Mouse (Mus musculus): ENCODE data around the gene Ppm1l. TPM values are rescaled to one million over a fixed set of nuclear protein-coding genes. Genes with fewer than 3 reads are reported as not detected.
A peak's percentile ranks its signal among the peaks of the same experiment; 100 is the strongest.
"Not testable (repeated sequence)": the region's sequence is repeated elsewhere in the genome, so short reads cannot be mapped to it uniquely, and the experiment has no call there.

Gene Ppm1l
- total RNA-seq, 2 experiments from 2014 or later = 23.6 to 24.2 TPM

DNA sequence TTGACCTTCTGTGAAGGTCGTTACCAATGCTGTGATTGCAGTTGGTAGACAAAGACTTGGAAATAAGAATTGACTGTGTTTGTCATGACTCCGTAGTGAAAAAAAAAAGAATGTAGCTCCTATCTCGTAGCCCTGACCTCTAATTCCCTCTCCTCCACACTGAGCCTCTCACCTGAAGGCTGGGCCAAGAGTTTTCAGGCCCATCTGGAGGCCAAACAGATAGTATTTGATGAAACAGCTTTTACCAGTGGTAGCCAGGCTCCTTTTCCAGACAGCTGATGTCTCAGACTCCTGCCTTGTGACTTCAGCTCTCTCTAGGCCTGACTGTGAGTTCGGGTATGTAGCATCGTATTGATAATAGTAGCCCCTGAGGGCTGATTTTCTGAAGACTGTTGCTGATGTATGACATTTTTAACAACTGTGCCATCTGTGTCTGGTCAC is 45.7 kb downstream of the Ppm1l start:
- intact Hi-C loops (cut with DNase I) = no loop called here
- DNase-seq = no peak

DNA sequence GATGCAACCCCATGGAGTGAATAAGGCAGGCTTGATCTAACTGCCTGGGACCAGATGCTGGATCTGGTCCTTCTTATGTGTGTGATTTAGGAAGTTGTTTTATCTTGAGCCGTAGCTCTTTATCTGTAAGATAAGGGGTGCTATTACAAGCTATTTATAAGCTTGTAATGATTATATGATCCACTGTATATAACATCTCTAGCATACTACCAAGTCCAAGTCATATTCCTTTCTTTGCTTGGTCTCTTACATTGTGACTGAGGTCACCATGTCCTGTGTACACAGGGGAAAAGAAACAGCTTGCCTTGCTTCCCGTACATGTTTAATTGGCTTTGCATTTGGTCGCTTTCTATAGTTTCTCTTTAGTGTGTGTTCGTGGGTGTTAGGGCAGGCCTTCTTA is 46.2 kb downstream of the Ppm1l start:
- no peak for DNase-seq
- intact Hi-C loops (cut with DNase I) = no loop called here

DNA sequence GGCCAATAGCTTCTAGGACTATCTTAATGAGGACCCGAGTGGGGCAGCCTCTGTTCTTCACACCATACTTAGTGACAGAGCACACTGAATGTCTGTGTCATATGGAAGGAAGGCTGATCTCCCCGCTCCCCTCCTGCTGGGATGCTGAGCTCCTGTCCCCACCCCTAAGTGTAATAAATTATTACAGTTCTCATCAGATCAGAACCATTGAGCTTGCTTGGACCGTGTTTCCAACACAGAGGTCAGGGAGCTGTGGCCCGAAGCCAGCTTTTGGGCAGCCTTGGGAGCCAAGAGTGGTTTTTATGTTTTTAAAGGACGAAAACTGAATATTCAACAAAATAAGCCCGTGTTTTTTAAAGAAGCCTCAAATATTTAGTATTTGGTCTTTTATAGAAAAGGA is 47.5 kb downstream of the Ppm1l start:
- DNase-seq = no peak
- intact Hi-C loops (cut with DNase I) = no loop called here

- DNase-seq = no peak
- intact Hi-C loops (cut with DNase I) = no loop called here
Measured at GRCm38 (mm10) chr3:69367916-69368315, 51.3 kb downstream of the Ppm1l start.

DNA sequence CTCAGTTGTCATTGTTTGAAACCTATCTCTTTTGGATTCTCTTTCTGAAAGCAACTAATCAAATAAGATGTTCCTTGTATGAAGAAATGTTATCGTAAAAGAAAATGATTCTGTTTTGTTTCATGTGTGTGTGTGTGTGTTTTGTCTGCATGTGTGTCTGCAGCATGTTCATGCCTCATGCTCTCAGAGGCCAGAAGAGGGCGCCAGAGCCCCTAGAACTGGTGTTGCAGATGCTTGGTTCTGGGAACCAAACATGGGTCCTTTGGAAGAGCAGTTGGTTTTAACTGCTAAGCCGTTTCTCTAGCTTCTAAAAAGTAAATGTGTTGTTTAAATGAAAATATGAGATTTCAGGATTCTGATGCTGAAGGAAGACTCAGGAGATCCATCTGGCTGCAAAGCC is 56.1 kb downstream of the Ppm1l start:
- no peak for DNase-seq
- intact Hi-C loops (cut with DNase I) = no loop called here

DNA sequence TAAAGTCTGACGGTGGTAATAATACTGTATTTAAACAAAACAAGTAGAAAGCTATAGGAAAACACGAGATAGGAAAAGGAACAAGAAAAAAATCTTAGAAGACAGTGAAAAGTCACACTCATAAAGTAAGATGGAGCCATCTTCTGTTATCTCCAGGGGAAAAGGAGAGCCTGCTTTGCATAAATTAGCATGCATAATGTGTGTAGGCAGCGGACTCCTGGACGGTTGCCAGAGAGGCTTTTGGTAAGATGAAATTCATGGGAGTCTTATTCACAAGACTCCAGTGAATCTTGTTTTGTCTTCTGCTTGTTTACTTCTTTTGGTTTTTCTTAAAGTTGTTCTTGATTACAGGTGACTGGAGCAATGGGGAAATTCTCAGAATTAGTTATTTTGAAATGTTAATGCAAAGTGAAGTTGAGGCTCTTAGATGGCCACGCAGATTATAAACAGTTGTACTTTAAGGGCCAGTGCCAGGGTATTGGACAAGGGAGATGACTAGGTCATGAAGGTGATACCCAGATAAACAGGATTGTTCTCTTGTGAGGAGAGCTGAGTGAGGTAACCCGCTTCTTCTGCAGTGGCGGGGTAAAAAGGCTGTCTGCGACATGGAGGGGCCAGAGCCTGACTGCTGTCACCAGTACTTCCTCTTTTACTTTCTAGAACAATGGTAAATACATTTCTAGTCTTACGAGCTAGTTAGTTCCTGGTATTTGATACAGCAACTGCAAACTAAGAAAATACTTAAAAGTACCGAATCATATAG is 57.1 kb downstream of the Ppm1l start:
- intact Hi-C loops (cut with DNase I) = no loop called here
- no peak for DNase-seq

DNA sequence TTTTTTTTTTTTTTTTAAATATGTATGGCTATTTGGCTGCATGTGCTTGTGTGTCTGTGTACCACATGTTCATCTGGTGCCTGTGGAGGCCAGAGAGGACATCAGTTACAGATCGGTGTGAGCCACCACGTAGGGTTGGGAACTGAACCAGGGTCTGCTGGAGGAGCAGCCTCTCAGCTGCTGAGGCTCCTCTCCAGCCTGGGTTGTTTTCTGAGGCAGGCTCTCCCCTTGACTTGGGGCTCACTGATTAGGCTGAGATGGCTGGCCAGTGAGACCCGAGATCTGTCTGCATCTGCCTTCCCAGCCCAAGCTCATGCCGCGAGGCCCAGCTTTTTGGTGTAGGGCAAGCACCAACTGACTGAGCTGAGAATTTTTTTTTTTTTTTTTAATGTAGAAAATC is 57.9 kb downstream of the Ppm1l start:
- intact Hi-C loops (cut with DNase I) = no loop called here
- DNase-seq = no peak

DNA sequence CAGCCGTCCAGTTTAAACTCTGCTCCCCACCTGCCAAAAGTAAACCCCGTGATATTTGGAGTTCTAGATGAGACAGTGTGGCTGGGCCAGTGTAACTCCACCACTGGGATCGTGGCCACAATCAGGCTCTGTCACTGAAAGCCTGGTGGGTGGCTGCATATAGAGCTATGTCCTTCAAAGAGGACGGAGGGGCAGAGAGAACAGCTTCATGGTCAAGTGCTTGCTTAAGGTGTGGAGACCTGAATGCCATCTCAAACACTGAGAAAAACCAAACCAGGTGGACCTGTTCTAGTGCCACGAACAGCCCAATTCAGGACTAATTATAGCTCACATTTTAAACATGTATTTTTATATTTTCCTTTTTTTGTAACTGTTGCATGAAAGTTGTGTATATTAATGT is 58.3 kb downstream of the Ppm1l start:
- intact Hi-C loops (cut with DNase I) = no loop called here
- DNase-seq = no peak

GRCm38 (mm10) chr3:69381213-69381612 is 64.6 kb downstream of the Ppm1l start:
- DNase-seq = no peak
- intact Hi-C loops (cut with DNase I) = loop anchor here (5.0 kb wide), 1 partner anchor 41 kb away; no protein-coding TSS in a partner anchor

DNA sequence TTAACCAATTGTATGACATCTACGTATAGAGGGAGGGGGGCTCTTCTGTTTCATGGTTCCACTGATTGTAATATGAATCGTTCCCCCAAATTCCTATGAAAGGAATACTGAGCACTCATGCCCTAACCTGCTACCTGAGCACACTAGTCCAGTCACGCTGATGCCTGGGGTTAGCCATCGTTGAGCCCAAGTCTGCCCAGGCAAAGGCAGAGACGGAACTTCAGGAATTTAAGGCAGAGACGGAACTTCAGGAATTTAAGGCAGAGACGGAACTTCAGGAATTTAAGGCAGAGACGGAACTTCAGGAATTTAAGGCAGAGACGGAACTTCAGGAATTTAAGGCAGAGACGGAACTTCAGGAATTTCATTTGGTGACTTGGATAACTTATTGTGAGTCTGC is 75.2 kb downstream of the Ppm1l start:
- DNase-seq = not testable (repeated sequence)
- intact Hi-C loops (cut with DNase I) = loop anchor here (5.0 kb wide), 1 partner anchor 90 kb away; no protein-coding TSS in a partner anchor

GRCm38 (mm10) chr3:69392298-69392697 is 75.6 kb downstream of the Ppm1l start:
- DNase-seq = no peak
- intact Hi-C loops (cut with DNase I) = loop anchor here (5.0 kb wide), 1 partner anchor 90 kb away; no protein-coding TSS in a partner anchor

DNA sequence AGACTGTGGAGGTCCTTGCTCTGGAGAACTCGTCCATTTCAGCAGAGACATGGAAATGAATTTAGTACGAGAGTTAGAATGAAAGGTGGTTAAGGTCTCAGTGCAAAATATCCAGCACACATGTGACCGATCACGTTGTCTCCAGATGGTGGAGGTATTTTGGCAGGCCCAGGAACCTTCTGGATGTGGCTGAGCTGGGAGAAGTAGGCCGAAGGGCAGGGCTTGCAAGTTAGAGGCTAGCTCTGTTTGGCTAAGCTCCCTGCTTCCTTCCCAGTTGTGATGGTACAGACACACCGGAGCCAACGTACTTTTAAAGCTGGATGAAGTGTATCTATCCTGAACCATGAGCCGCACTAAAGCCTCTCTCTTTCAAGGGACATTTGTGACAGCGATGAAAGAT is 76.4 kb downstream of the Ppm1l start:
- peak in 1 of 2 experiments; percentile 27 for DNase-seq
- intact Hi-C loops (cut with DNase I) = loop anchor here (5.0 kb wide), 1 partner anchor 89 kb away; no protein-coding TSS in a partner anchor

GRCm38 (mm10) chr3:69393991-69394390 is 77.3 kb downstream of the Ppm1l start:
- DNase-seq = peak; percentile 25 to 53
- intact Hi-C loops (cut with DNase I) = loop anchor here (5.0 kb wide), 1 partner anchor 88 kb away; no protein-coding TSS in a partner anchor

GRCm38 (mm10) chr3:69395084-69395483 is 78.4 kb downstream of the Ppm1l start:
- intact Hi-C loops (cut with DNase I) = no loop called here
- DNase-seq = no peak

DNA sequence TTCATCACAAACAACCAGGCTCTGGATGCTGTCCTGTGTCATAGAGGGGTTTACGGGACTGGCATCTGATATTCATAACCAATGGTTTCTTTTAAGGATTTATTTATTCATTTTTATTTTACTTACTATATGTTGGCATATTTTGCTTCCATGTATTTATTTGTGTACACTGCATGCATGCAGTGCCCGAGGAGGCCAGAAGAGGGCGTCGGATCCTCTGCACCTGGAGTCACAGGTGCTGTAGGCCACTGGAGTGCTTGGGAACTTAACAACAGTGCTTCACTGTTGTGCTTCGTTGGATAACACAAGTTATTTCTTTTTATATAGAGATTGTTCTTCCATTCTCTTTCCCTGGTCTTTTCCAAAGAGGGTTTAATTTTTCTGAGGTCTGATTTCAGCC is 81.1 kb downstream of the Ppm1l start:
- DNase-seq = no peak
- intact Hi-C loops (cut with DNase I) = no loop called here

- no peak for DNase-seq
- intact Hi-C loops (cut with DNase I) = no loop called here
Measured at GRCm38 (mm10) chr3:69399336-69399735, 82.7 kb downstream of the Ppm1l start.

GRCm38 (mm10) chr3:69403196-69403595 is 86.5 kb downstream of the Ppm1l start:
- DNase-seq = no peak
- intact Hi-C loops (cut with DNase I) = no loop called here

GRCm38 (mm10) chr3:69406210-69406895 is 89.7 kb downstream of the Ppm1l start:
- intact Hi-C loops (cut with DNase I) = no loop called here
- DNase-seq = no peak

- DNase-seq = no peak
Measured at GRCm38 (mm10) chr3:69408064-69408463, 91.4 kb downstream of the Ppm1l start.

DNA sequence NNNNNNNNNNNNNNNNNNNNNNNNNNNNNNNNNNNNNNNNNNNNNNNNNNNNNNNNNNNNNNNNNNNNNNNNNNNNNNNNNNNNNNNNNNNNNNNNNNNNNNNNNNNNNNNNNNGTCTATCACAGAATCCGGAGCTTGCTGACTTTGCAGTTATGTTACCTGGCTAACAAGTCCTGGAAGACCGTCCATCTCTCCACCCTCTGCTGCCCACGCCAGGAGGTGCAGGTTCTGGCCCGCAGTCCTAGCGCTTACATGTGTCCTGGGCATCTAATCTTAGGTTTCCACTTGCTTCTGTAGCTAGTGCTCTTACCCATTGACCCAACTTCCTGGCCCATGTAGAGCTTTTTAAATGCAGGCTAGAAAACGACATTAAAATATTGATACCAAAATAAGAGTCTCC is 99.5 kb downstream of the Ppm1l start:
- intact Hi-C loops (cut with DNase I) = no loop called here
- no peak for DNase-seq

More at GRCm38 (mm10) chr3:69408064-69408463, 91.4 kb downstream of the Ppm1l start:
- intact Hi-C loops (cut with DNase I) = no loop called here

DNA sequence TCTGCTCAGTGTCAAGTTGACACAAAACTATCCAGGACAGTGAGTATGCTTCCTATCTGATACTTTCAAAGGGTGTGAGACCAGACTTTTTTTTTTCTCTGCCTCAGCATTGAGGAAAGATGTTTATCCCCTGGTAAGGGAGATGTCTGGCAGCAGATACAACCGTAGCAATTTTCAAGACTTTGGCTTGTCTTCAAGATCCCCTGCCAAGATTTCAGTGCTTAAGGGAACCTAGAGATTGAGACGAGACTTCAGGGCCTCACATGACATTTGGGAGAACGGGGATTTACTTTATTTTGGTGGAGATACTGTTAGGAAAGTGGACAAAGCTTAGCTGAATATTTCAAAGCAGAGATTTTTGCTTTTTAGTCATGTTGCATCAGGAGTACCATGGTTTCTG is 106.1 kb downstream of the Ppm1l start:
- intact Hi-C loops (cut with DNase I) = loop anchor here (5.0 kb wide), 1 partner anchor 40 kb away; no protein-coding TSS in a partner anchor
- no peak for DNase-seq

- no peak for DNase-seq
- intact Hi-C loops (cut with DNase I) = loop anchor here (5.0 kb wide), 1 partner anchor 41 kb away; no protein-coding TSS in a partner anchor
Measured at GRCm38 (mm10) chr3:69423371-69423770, 106.7 kb downstream of the Ppm1l start.
